Mouse (Mus musculus) thymus, adult 2 months (tissue): ENCODE results near the gene Gpalpp1.

Experiments
- CTCF ChIP-seq: fragments of 200-500 bp; IDR thresholded peaks from 2 replicates; pipeline ENCODE4 v1.5.1; 2012; ENCODE audit warnings: mild to moderate bottlenecking, control low read depth, low read length, moderate library complexity, borderline replicate concordance; ENCODE audit not compliant: control insufficient read depth, poor library complexity, insufficient read depth; ENCODE audit errors: extremely low read depth
- POLR2A ChIP-seq: fragments of 200-500 bp; IDR thresholded peaks from 2 replicates; pipeline ENCODE4 v1.6.1; 2012; ENCODE audit warnings: mild to moderate bottlenecking, low read length, control low read depth, moderate library complexity; ENCODE audit not compliant: control insufficient read depth, poor library complexity, insufficient read depth; ENCODE audit errors: extremely low read depth

- no peak for TF ChIP-seq CTCF
- TF ChIP-seq POLR2A, result no peak
These were observed 51.1 kb downstream of the Gpalpp1 start for GRCm38 (mm10) chr14:76059441-76059840.
